Comparison of ENCODE assay signal across 8 mouse cellular contexts in genomic region chr5:69556628-69557403, GRCm38 (mm10). TPM values are rescaled to one million over a fixed set of nuclear protein-coding genes. Genes with fewer than 3 reads are reported as not detected.
DNase-seq lines count a peak whose midpoint lies in the region; ATAC-seq and TF ChIP-seq lines count a peak whose summit lies in the region.

Gene Guf1 (plus strand): TSS chr5:69556923.

- no peaks in the 10 kb centered on the region for H3K4me1 ChIP-seq in hindbrain, postnatal 0 days (ENCODE audit: insufficient read depth, low read length)

- peaks cover 7% of the 10 kb centered on the region; the same call in 1 of the 2 replicates for H3K36me3 ChIP-seq in hindbrain, postnatal 0 days (ENCODE audit: insufficient read depth, low read length)

- intact Hi-C loops in gastrocnemius, adult 2 months (cut with DNase I): no loop called here
- intact Hi-C loops in left cerebral cortex, adult 2 months (cut with DNase I): no loop called here

- no peaks in the 10 kb centered on the region for H3K27me3 ChIP-seq in hindbrain, postnatal 0 days (ENCODE audit: insufficient read depth, low read length)

- DNase-seq in WW6 (ENCODE audit: low read depth, low spot score): peak; percentile 77
- peak; percentile 93 to 98 for DNase-seq in cerebellum, postnatal 4 days (ENCODE audit: low spot score in 2 of 2)
- DNase-seq in gastrocnemius, adult 2 months: peak; percentile 96
- peak; percentile 96 for DNase-seq in hindbrain, postnatal 0 days (ENCODE audit: low spot score)
- DNase-seq in left cerebral cortex, adult 2 months (ENCODE audit: extremely low spot score in 1 of 2, low spot score in 2 of 2): peak; percentile 95 to 98
- DNase-seq in right cerebral cortex, adult 2 months (ENCODE audit: low spot score in 2 of 2): peak; percentile 94 to 97
- peak; percentile 92 for DNase-seq in urinary bladder, postnatal 14 days (ENCODE audit: low spot score)

- H3K9me3 ChIP-seq in hindbrain, postnatal 0 days (ENCODE audit: low read length): no peaks in the 10 kb centered on the region

- WGBS in hindbrain, postnatal 0 days: under 1% methylated on average over 71 of the region's 72 CpGs

- H3K4me2 ChIP-seq in hindbrain, postnatal 0 days (ENCODE audit: low read depth, low read length): peak within 1 kb of the TSS; percentile 74

- H3K4me3 ChIP-seq in gastrocnemius, adult 2 months: peak within 1 kb of the TSS; percentile 92
- H3K4me3 ChIP-seq in hindbrain, postnatal 0 days (ENCODE audit: low read length): peak within 1 kb of the TSS; percentile 77
- H3K4me3 ChIP-seq in left cerebral cortex, adult 2 months: peak within 1 kb of the TSS; percentile 73

- peak within 1 kb of the TSS; percentile 98 for H3K27ac ChIP-seq in gastrocnemius, adult 2 months
- H3K27ac ChIP-seq in hindbrain, postnatal 0 days: peak within 1 kb of the TSS; percentile 96
- H3K27ac ChIP-seq in left cerebral cortex, adult 2 months: peak within 1 kb of the TSS; percentile 94

- peak within 1 kb of the TSS; percentile 92 for H3K9ac ChIP-seq in hindbrain, postnatal 0 days (replicated peaks; ENCODE audit: low read length)

- TF ChIP-seq CTCF in gastrocnemius, adult 2 months (IDR thresholded peaks at IDR 0.05): no peak; the same call in 1 of the 2 replicates
- peak; percentile 52 for TF ChIP-seq CTCF in hindbrain, postnatal 0 days (IDR thresholded peaks at IDR 0.05; ENCODE audit: low read depth)
- no peak; the same call in 1 of the 2 replicates for TF ChIP-seq CTCF in left cerebral cortex, adult 2 months (IDR thresholded peaks at IDR 0.05)

- ATAC-seq in hindbrain, postnatal 0 days: peak; percentile 96
- ATAC-seq in megakaryocyte, adult 5-6 weeks (ENCODE audit: poor library complexity, severe bottlenecking): peak; percentile 95

RNA-seq across cellular contexts. Expression of gene Guf1, which starts in this region (rescaled TPM):
- 10 to 100 TPM; 15.2 to 19.0 TPM for total RNA-seq in gastrocnemius, adult 2 months (2021)
- total RNA-seq in hindbrain, postnatal 0 days (2014; rRNA removed): 26.7 and 36.5 TPM in 2 replicates
- 35.4 and 41.7 TPM in 2 replicates for polyA plus RNA-seq in hindbrain, postnatal 0 days (2015; fragmentation: Nextera tagmentation; extraction: Ambion mirVana)
- 10 to 100 TPM; 21.3 to 24.1 TPM for total RNA-seq in left cerebral cortex, adult 2 months (2021)
- 11.0 and 12.0 TPM in 2 replicates for total RNA-seq in megakaryocyte, adult 5-6 weeks (2015)
- total RNA-seq in megakaryocyte, adult 5-6 weeks (2017): 17.0 and 17.4 TPM in 2 replicates

Comparison
In these comparisons a context has a peak if more than half of its experiments do, and no peak if none do; other contexts are left out.
1. Peak in every context shown above with its lines: DNase-seq, ATAC-seq, H3K4me3 ChIP-seq and H3K27ac ChIP-seq.